Mouse (Mus musculus): ENCODE measurements around the gene Gm44511.

Gm44511 gene

GRCm38 (mm10) chr6:128829837-128830236 is 3.7 kb upstream of the Gm44511 start:
- POLR2A ChIA-PET, result interaction anchor here in 2 of 4 experiments (1.2 to 1.6 kb wide), 2 partner anchors 8 kb away, joined by 4 to 5 read pairs; no protein-coding TSS in a partner anchor
- CTCF ChIA-PET, result interaction anchor here in 1 of 4 experiments (0.6 kb wide), 1 partner anchor 20 kb away, joined by 3 read pairs; no protein-coding TSS in a partner anchor

- CTCF ChIA-PET, result no interaction called here
Observed at GRCm38 (mm10) chr6:128826781-128827180, 666 bp upstream of the Gm44511 start.

GRCm38 (mm10) chr6:128818083-128818802 is 7.9 kb downstream of the Gm44511 start:
- ChIA-PET POLR2A (interaction anchor here in 1 of 4 experiments (0.6 kb wide), 1 partner anchor 80 kb away, joined by 3 read pairs; no protein-coding TSS in a partner anchor), CTCF (no interaction called here)

More at GRCm38 (mm10) chr6:128826781-128827180, 666 bp upstream of the Gm44511 start:
- POLR2A ChIA-PET, result interaction anchor here in 1 of 4 experiments (1.6 kb wide), 1 partner anchor 16 kb away, joined by 3 read pairs; no protein-coding TSS in a partner anchor

GRCm38 (mm10) chr6:128808532-128808931 is 17.6 kb downstream of the Gm44511 start:
- CTCF ChIA-PET, result interaction anchor here in 1 of 4 experiments (0.7 to 1.9 kb wide), 4 partner anchors 37 to 274 kb away, joined by 3 to 5 read pairs (median 4); no protein-coding TSS in a partner anchor
- POLR2A ChIA-PET, result no interaction called here

- CTCF ChIA-PET, result interaction anchor here in 3 of 4 experiments (0.7 to 7.4 kb wide), 4 partner anchors 38 to 210 kb away, joined by 3 to 174 read pairs (median 10); no protein-coding TSS in a partner anchor
- POLR2A ChIA-PET, result no interaction called here
Observed at GRCm38 (mm10) chr6:128807021-128807420, 19.1 kb downstream of the Gm44511 start.

- POLR2A ChIA-PET, result interaction anchor here in 2 of 4 experiments (0.7 to 2.4 kb wide), 9 partner anchors 8 to 41 kb away, joined by 3 to 28 read pairs (median 4); no protein-coding TSS in a partner anchor
- CTCF ChIA-PET, result interaction anchor here (0.8 to 7.4 kb wide), 15 partner anchors 31 to 835 kb away, joined by 3 to 174 read pairs (median 4); no protein-coding TSS in a partner anchor
Observed at GRCm38 (mm10) chr6:128804823-128805640, 21.1 kb downstream of the Gm44511 start.

- POLR2A ChIA-PET, result interaction anchor here in 3 of 4 experiments (0.9 to 1.6 kb wide), 7 partner anchors 36 to 42 kb away, joined by 3 to 41 read pairs (median 4); no protein-coding TSS in a partner anchor
Observed at GRCm38 (mm10) chr6:128802999-128803857, 22.9 kb downstream of the Gm44511 start.

GRCm38 (mm10) chr6:128802557-128802956 is 23.6 kb downstream of the Gm44511 start:
- CTCF ChIA-PET, result interaction anchor here (0.6 to 7.4 kb wide), 18 partner anchors 14 to 435 kb away, joined by 3 to 174 read pairs (median 4); no protein-coding TSS in a partner anchor
- POLR2A ChIA-PET, result interaction anchor here in 3 of 4 experiments (0.7 to 1.6 kb wide), 8 partner anchors 35 to 43 kb away, joined by 3 to 41 read pairs (median 4); no protein-coding TSS in a partner anchor

More at GRCm38 (mm10) chr6:128802999-128803857, 22.9 kb downstream of the Gm44511 start:
- CTCF ChIA-PET, result interaction anchor here (0.6 to 7.4 kb wide), 18 partner anchors 13 to 435 kb away, joined by 3 to 174 read pairs (median 4); no protein-coding TSS in a partner anchor

- CTCF ChIA-PET, result interaction anchor here in 2 of 4 experiments (1.2 to 7.4 kb wide), 2 partner anchors 34 to 35 kb away, joined by 3 to 174 read pairs; no protein-coding TSS in a partner anchor
- POLR2A ChIA-PET, result interaction anchor here in 3 of 4 experiments (0.7 to 1.2 kb wide), 4 partner anchors 37 to 446 kb away, joined by 5 read pairs; no protein-coding TSS in a partner anchor
Observed at GRCm38 (mm10) chr6:128800696-128801095, 25.4 kb downstream of the Gm44511 start.

GRCm38 (mm10) chr6:128799896-128800270 is 26.2 kb downstream of the Gm44511 start:
- POLR2A ChIA-PET, result interaction anchor here in 1 of 4 experiments (0.6 to 1.8 kb wide), 4 partner anchors 33 to 55 kb away, joined by 3 to 7 read pairs (median 6); no protein-coding TSS in a partner anchor
- CTCF ChIA-PET, result interaction anchor here in 3 of 4 experiments (0.7 to 7.4 kb wide), 4 partner anchors 33 to 212 kb away, joined by 3 to 174 read pairs (median 4); no protein-coding TSS in a partner anchor

- CTCF ChIA-PET, result interaction anchor here (0.6 to 1.2 kb wide), 5 partner anchors 32 to 212 kb away, joined by 3 to 13 read pairs (median 3); no protein-coding TSS in a partner anchor
Observed at GRCm38 (mm10) chr6:128799144-128799895, 26.8 kb downstream of the Gm44511 start.

GRCm38 (mm10) chr6:128798772-128799143 is 27.4 kb downstream of the Gm44511 start:
- ChIA-PET POLR2A (interaction anchor here in 3 of 4 experiments (0.6 to 1.9 kb wide), 11 partner anchors 28 to 373 kb away, joined by 3 to 13 read pairs (median 6); no protein-coding TSS in a partner anchor), CTCF (interaction anchor here in 3 of 4 experiments (0.6 to 0.7 kb wide), 3 partner anchors 38 to 54 kb away, joined by 3 to 13 read pairs (median 3); no protein-coding TSS in a partner anchor)

More at GRCm38 (mm10) chr6:128799144-128799895, 26.8 kb downstream of the Gm44511 start:
- POLR2A ChIA-PET, result interaction anchor here in 3 of 4 experiments (0.6 to 1.9 kb wide), 8 partner anchors 33 to 55 kb away, joined by 3 to 13 read pairs (median 6); no protein-coding TSS in a partner anchor

GRCm38 (mm10) chr6:128797936-128798771 is 28.0 kb downstream of the Gm44511 start:
- ChIA-PET CTCF (interaction anchor here (0.6 to 1.0 kb wide), 9 partner anchors 31 to 456 kb away, joined by 3 read pairs; no protein-coding TSS in a partner anchor), POLR2A (interaction anchor here in 3 of 4 experiments (0.6 to 1.9 kb wide), 12 partner anchors 27 to 372 kb away, joined by 3 to 13 read pairs (median 4); no protein-coding TSS in a partner anchor)

- ChIA-PET CTCF (interaction anchor here (0.6 to 1.0 kb wide), 10 partner anchors 31 to 457 kb away, joined by 3 read pairs; no protein-coding TSS in a partner anchor), POLR2A (interaction anchor here in 3 of 4 experiments (0.7 to 1.9 kb wide), 8 partner anchors 8 to 40 kb away, joined by 3 to 13 read pairs (median 4); no protein-coding TSS in a partner anchor)
Observed at GRCm38 (mm10) chr6:128797185-128797905, 28.8 kb downstream of the Gm44511 start.
